Comparison of ENCODE assay signal across 21 mouse cellular contexts in genomic region chr2:142694019-142694935, GRCm38 (mm10).
DNase-seq lines count a peak whose midpoint lies in the region; ATAC-seq and TF ChIP-seq lines count a peak whose summit lies in the region.
"Had no signal": no experiment of that assay in that cellular context is flagged by ENCODE, and none has a peak within 500 bp of the region (broad histone marks: within the 10 kb centered on the region; RNA-seq: fewer than 3 reads in every experiment).

No protein-coding gene starts in this region.

- peaks cover 13% of the 10 kb centered on the region for H3K4me1 ChIP-seq in liver, adult 2 months (ENCODE audit: control insufficient read depth, insufficient read depth, low read length)
- H3K4me1 ChIP-seq in liver, embryonic 12.5 days, result no peaks in the 10 kb centered on the region
- H3K4me1 ChIP-seq in intestine, embryonic 15.5 days (replicated peaks), result no peaks in the 10 kb centered on the region
- H3K4me1 ChIP-seq: embryonic facial prominence, embryonic 13.5 days; neural tube, embryonic 12.5 days; stomach, embryonic 15.5 days had no signal

- no peaks in the 10 kb centered on the region for H3K9me3 ChIP-seq in liver, embryonic 12.5 days (replicated peaks)
- H3K9me3 ChIP-seq in intestine, embryonic 15.5 days, result no peaks in the 10 kb centered on the region
- H3K9me3 ChIP-seq: embryonic facial prominence, embryonic 13.5 days; megakaryocyte, embryonic 14.5 days; neural tube, embryonic 12.5 days; stomach, embryonic 15.5 days had no signal

- peak overlapping the region; percentile 73 for H3K27ac ChIP-seq in liver, adult 2 months (replicated peaks; ENCODE audit: insufficient read depth, low read depth, low read length)
- H3K27ac ChIP-seq in liver, embryonic 12.5 days, result no peak overlapping the region
- no peak overlapping the region for H3K27ac ChIP-seq in left cerebral cortex, adult 2 months
- H3K27ac ChIP-seq in intestine, embryonic 15.5 days, result no peak overlapping the region
- H3K27ac ChIP-seq: embryonic facial prominence, embryonic 13.5 days; liver, embryonic 14.5 days; neural tube, embryonic 12.5 days; stomach, embryonic 15.5 days had no signal

- no peaks in the 10 kb centered on the region for H3K79me2 ChIP-seq in liver, adult 2 months (ENCODE audit: control insufficient read depth, insufficient read depth, low read length)

- no peak overlapping the region for H3K4me3 ChIP-seq in liver, adult 2 months (ENCODE audit: insufficient read depth, low read depth, low read length)
- no peak overlapping the region for H3K4me3 ChIP-seq in liver, embryonic 12.5 days
- no peak overlapping the region for H3K4me3 ChIP-seq in left cerebral cortex, adult 2 months
- no peak overlapping the region for H3K4me3 ChIP-seq in intestine, embryonic 15.5 days (replicated peaks)
- H3K4me3 ChIP-seq: embryonic facial prominence, embryonic 13.5 days; megakaryocyte, embryonic 14.5 days; neural tube, embryonic 12.5 days; stomach, embryonic 15.5 days had no signal

- no peak for TF ChIP-seq CTCF in liver, adult 2 months (IDR thresholded peaks at IDR 0.05; ENCODE audit: low read depth, low read length)
- no peak for TF ChIP-seq CTCF in left cerebral cortex, adult 2 months (IDR thresholded peaks at IDR 0.05)

- WGBS in liver, adult 2 months, result 43% methylated on average over 3 of the region's 3 CpGs
- 70% methylated on average over 3 of the region's 3 CpGs for WGBS in liver, embryonic 12.5 days (ENCODE audit: insufficient replicate concordance)
- 79% methylated on average over 3 of the region's 3 CpGs for WGBS in intestine, embryonic 15.5 days

- no peak for TF ChIP-seq POLR2A in liver, adult 2 months (IDR thresholded peaks at IDR 0.05; ENCODE audit: extremely low read depth, insufficient read depth, low read length)

- no peaks in the 10 kb centered on the region for H3K36me3 ChIP-seq in liver, adult 2 months (ENCODE audit: control insufficient read depth, insufficient read depth, low read length)
- no peaks in the 10 kb centered on the region for H3K36me3 ChIP-seq in liver, embryonic 12.5 days
- no peaks in the 10 kb centered on the region for H3K36me3 ChIP-seq in intestine, embryonic 15.5 days
- H3K36me3 ChIP-seq: embryonic facial prominence, embryonic 13.5 days; neural tube, embryonic 12.5 days; stomach, embryonic 15.5 days had no signal

- no peak for ATAC-seq in liver, embryonic 12.5 days
- ATAC-seq in intestine, embryonic 15.5 days, result no peak
- ATAC-seq: lung, postnatal 0 days; Patski had no signal

- H3K27me3 ChIP-seq in liver, adult 2 months (ENCODE audit: control insufficient read depth, insufficient read depth, low read length), result no peaks in the 10 kb centered on the region
- H3K27me3 ChIP-seq in liver, embryonic 12.5 days (replicated peaks), result no peaks in the 10 kb centered on the region
- no peaks in the 10 kb centered on the region for H3K27me3 ChIP-seq in intestine, embryonic 15.5 days (replicated peaks)
- H3K27me3 ChIP-seq: CH12.LX; embryonic facial prominence, embryonic 13.5 days; megakaryocyte, embryonic 14.5 days; neural tube, embryonic 12.5 days; Patski; stomach, embryonic 15.5 days had no signal

- H3K9ac ChIP-seq in liver, adult 2 months (ENCODE audit: low read depth, low read length), result no peak overlapping the region
- H3K9ac ChIP-seq in liver, embryonic 12.5 days, result no peak overlapping the region
- H3K9ac ChIP-seq in intestine, embryonic 15.5 days, result no peak overlapping the region
- H3K9ac ChIP-seq: embryonic facial prominence, embryonic 13.5 days; liver, embryonic 14.5 days; neural tube, embryonic 12.5 days; stomach, embryonic 15.5 days had no signal

- DNase-seq in cerebellum, adult 11 months, result peak; percentile 16
- DNase-seq in cerebellum, postnatal 4 days (ENCODE audit: low spot score in 2 of 2), result no peak
- peak; percentile 90 for DNase-seq in liver, adult 2 months (ENCODE audit: extremely low read depth, low read depth, low spot score)
- DNase-seq in cerebellum, adult 9-11 months, result peak; percentile 56
- no peak for DNase-seq in layer of hippocampus, postnatal 10 days (ENCODE audit: low spot score in 2 of 2)
- no peak for DNase-seq in left cerebral cortex, adult 2 months (ENCODE audit: extremely low spot score in 1 of 2, low spot score in 2 of 2)
- DNase-seq: heart, postnatal 14 days; kidney, postnatal 14 days; layer of hippocampus, adult 9-11 months; left cerebral cortex, postnatal 4 days; thymus, postnatal 14 days had no signal

- intact Hi-C loops in left cerebral cortex, adult 2 months (cut with DNase I), result no loop called here

- H3K4me2 ChIP-seq in liver, embryonic 12.5 days, result no peak overlapping the region
- H3K4me2 ChIP-seq in intestine, embryonic 15.5 days (replicated peaks), result no peak overlapping the region
- H3K4me2 ChIP-seq: embryonic facial prominence, embryonic 13.5 days; neural tube, embryonic 12.5 days; stomach, embryonic 15.5 days had no signal

Comparison
In these comparisons a context has a peak if more than half of its experiments do, and no peak if none do; other contexts are left out.
1. DNase-seq: peak in cerebellum, adult 11 months (single experiment), liver, adult 2 months (single experiment) and cerebellum, adult 9-11 months (single experiment); none in cerebellum, postnatal 4 days (0 of 2), layer of hippocampus, postnatal 10 days (0 of 2) and left cerebral cortex, adult 2 months (0 of 2).